Mouse (Mus musculus) heart, postnatal 0 days (tissue): Measurements from ENCODE around the gene Rbbp9. TPM values are rescaled to one million over a fixed set of nuclear protein-coding genes. Genes with fewer than 3 reads are reported as not detected.

Experiments
- ATAC-seq: fragments of 200-750 bp; cut with Nextera tagmentation; 2 replicates; pipeline ENCODE4 v1.8.0; 2017; ENCODE audit warnings: low read depth, moderate number of reproducible peaks, moderate library complexity; ENCODE audit not compliant: insufficient read depth
- DNase-seq: peaks from one replicate; pipeline ENCODE4 v3.0.0-alpha.2; 2016; ENCODE audit warnings: low spot score
- H3K27ac ChIP-seq: fragments of 300-500 bp; sonication (generic); 2 replicates; pipeline ENCODE4 v1.5.1; 2014; ENCODE audit warnings: low read depth, mild to moderate bottlenecking
- H3K27me3 ChIP-seq: fragments of 300-500 bp; sonication (generic); 2 replicates; pipeline ENCODE4 v1.6.1; 2014; ENCODE audit warnings: low read length, mixed read lengths; ENCODE audit not compliant: control insufficient read depth, insufficient read depth
- H3K36me3 ChIP-seq: fragments of 300-500 bp; sonication (generic); replicated peaks from 2 replicates; pipeline ENCODE4 v1.6.1; 2014; ENCODE audit warnings: low read length, mixed read lengths; ENCODE audit not compliant: control insufficient read depth, insufficient read depth
- H3K4me1 ChIP-seq: fragments of 300-500 bp; sonication (generic); 2 replicates; pipeline ENCODE4 v1.6.1; 2014; ENCODE audit warnings: antibody characterized with exemption; ENCODE audit not compliant: control insufficient read depth, insufficient read depth
- H3K4me2 ChIP-seq: fragments of 300-500 bp; sonication (generic); 2 replicates; pipeline ENCODE4 v1.6.1; 2014; ENCODE audit warnings: low read depth, mild to moderate bottlenecking, low read length, moderate library complexity
- H3K4me3 ChIP-seq: fragments of 300-500 bp; sonication (generic); 2 replicates; pipeline ENCODE4 v1.5.1; 2014; ENCODE audit warnings: low read depth, low read length
- H3K9ac ChIP-seq: fragments of 300-500 bp; sonication (generic); replicated peaks from 2 replicates; pipeline ENCODE4 v1.6.1; 2014; ENCODE audit warnings: low read depth, low read length, mixed read lengths
- H3K9me3 ChIP-seq: fragments of 300-500 bp; sonication (generic); replicated peaks from 2 replicates; pipeline ENCODE4 v1.6.1; 2016; ENCODE audit warnings: low read length; ENCODE audit not compliant: control insufficient read depth
- CTCF ChIP-seq: IDR thresholded peaks from 2 replicates; pipeline ENCODE4 v1.5.1; 2016; ENCODE audit warnings: antibody characterized with exemption, control low read depth, low read depth
- EP300 ChIP-seq: IDR thresholded peaks from 2 replicates; pipeline ENCODE4 v1.6.1; 2016; ENCODE audit warnings: antibody characterized with exemption, low read depth
- WGBS: fragments of 180-500 bp; shearing (Covaris S2); extraction: QIAGEN DNeasy Blood & Tissue Kit; methylation state at CpG from one replicate; pipeline ENCODE4 v1.1.7; 2014; 5-methylcytosine and 5-hydroxymethylcytosine counted together
- polyA plus RNA-seq: library from polyadenylated mRNA; unstranded; fragments of >200 nt; fragmentation: Nextera tagmentation; extraction: Ambion mirVana; gene quantifications from 2 replicates; pipeline ENCODE4 v1.2.1, GENCODE M21; 2015
- total RNA-seq: library from RNA; depleted of rRNA; stranded (reverse); fragments of >200 nt; gene quantifications from 2 replicates; pipeline ENCODE4 v1.2.3, GENCODE M21; 2014; ENCODE audit warnings: low replicate concordance

Rbbp9 gene
- total and polyA plus RNA-seq, 2 experiments from 2014 or later, result 18.4 to 25.5 TPM

GRCm38 (mm10) chr2:144545481-144545880 lies 5.2 kb downstream of the Rbbp9 start:
- peak overlapping the region; percentile 90 for H3K27ac ChIP-seq
- ATAC-seq, result no peak
- H3K36me3 ChIP-seq, result peaks cover 16% of the 10 kb centered on the region

DNA sequence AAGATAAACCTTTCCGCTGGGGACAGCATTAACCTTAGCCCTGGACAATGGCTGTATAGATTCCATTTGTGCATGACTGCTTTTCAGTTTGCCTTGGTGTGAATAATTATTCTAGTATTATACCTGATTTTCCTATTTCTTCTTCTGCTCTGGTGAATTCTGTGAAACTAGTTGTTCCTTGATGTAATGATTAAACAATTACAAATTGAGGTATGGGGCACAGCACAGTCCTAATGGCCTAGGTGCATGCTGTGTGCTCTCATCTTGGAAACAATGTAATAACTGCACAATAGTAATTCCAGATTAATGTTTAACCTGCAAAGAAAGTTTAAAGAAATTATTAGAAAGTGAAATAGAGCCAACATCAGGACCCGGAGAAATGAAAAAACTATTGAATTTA lies 5.6 kb downstream of the Rbbp9 start:
- 46% methylated on average over 2 of the region's 2 CpGs for WGBS

More at GRCm38 (mm10) chr2:144545481-144545880, 5.2 kb downstream of the Rbbp9 start:
- Histone ChIP-seq H3K9ac (no peak overlapping the region), H3K4me1 (peaks cover 23% of the 10 kb centered on the region; the same call in 1 of the 2 replicates), H3K4me2 (no peak overlapping the region), H3K27me3 (no peaks in the 10 kb centered on the region), H3K9me3 (no peaks in the 10 kb centered on the region), H3K4me3 (no peak overlapping the region)
- 13% methylated on average over 1 of the region's 1 CpGs for WGBS
- TF ChIP-seq CTCF (no peak), EP300 (no peak)
- DNase-seq, result no peak

GRCm38 (mm10) chr2:144544630-144545029 lies 6.0 kb downstream of the Rbbp9 start:
- Histone ChIP-seq H3K9ac (no peak overlapping the region), H3K27ac (peak overlapping the region; percentile 90)
- peak; percentile 84 for ATAC-seq

More for the DNA sequence above, 5.6 kb downstream of the Rbbp9 start:
- DNase-seq, result no peak
- Histone ChIP-seq H3K27ac (peak overlapping the region; percentile 90), H3K9ac (no peak overlapping the region), H3K4me3 (no peak overlapping the region), H3K4me1 (peaks cover 23% of the 10 kb centered on the region; the same call in 1 of the 2 replicates), H3K36me3 (peaks cover 20% of the 10 kb centered on the region), H3K27me3 (no peaks in the 10 kb centered on the region), H3K9me3 (no peaks in the 10 kb centered on the region), H3K4me2 (no peak overlapping the region)
- no peak for ATAC-seq
- TF ChIP-seq EP300, result no peak
- TF ChIP-seq CTCF, result no peak

GRCm38 (mm10) chr2:144543670-144544069 lies 7.0 kb downstream of the Rbbp9 start:
- Histone ChIP-seq H3K4me1 (peaks cover 20% of the 10 kb centered on the region; the same call in 1 of the 2 replicates), H3K4me2 (no peak overlapping the region), H3K27me3 (no peaks in the 10 kb centered on the region), H3K9me3 (no peaks in the 10 kb centered on the region), H3K9ac (no peak overlapping the region), H3K4me3 (no peak overlapping the region), H3K27ac (peak overlapping the region; percentile 90), H3K36me3 (peaks cover 34% of the 10 kb centered on the region)
- no peak for TF ChIP-seq EP300
- no peak for TF ChIP-seq CTCF
- peak; percentile 77 for ATAC-seq
- 34% methylated on average over 6 of the region's 6 CpGs for WGBS
- DNase-seq, result peak; percentile 67

More at GRCm38 (mm10) chr2:144544630-144545029, 6.0 kb downstream of the Rbbp9 start:
- Histone ChIP-seq H3K4me3 (no peak overlapping the region), H3K9me3 (no peaks in the 10 kb centered on the region), H3K4me2 (no peak overlapping the region), H3K4me1 (peaks cover 20% of the 10 kb centered on the region; the same call in 1 of the 2 replicates), H3K36me3 (peaks cover 24% of the 10 kb centered on the region), H3K27me3 (no peaks in the 10 kb centered on the region)
- 24% methylated on average over 6 of the region's 6 CpGs for WGBS
- no peak for TF ChIP-seq EP300
- peak; percentile 17; the same call in 1 of the 2 replicates for TF ChIP-seq CTCF
- DNase-seq, result peak; percentile 85

DNA sequence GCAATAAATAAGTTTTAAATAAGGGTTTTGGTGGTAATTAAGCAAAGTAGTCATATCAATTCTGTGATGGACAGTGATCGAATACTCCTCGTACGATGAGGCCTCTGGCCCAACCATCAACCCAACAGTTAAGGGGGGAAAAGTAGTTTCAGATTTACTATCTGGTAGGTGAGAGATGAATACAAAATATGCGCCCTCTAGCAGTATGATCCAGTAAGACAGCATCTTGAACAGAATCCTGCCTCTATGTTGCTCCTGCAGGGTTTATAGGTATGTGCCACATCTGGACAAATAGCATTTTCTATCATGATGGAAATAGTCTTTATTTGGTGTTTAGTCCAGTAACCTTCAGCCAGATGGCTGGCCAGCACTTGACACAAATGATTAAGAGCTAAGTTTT lies 9.4 kb downstream of the Rbbp9 start:
- TF ChIP-seq CTCF, result no peak; the same call in 1 of the 2 replicates
- TF ChIP-seq EP300, result no peak
- no peak for ATAC-seq
- no peak for DNase-seq
- Histone ChIP-seq H3K9ac (no peak overlapping the region), H3K4me3 (no peak overlapping the region), H3K4me1 (peaks cover 20% of the 10 kb centered on the region; the same call in 1 of the 2 replicates), H3K4me2 (no peak overlapping the region), H3K9me3 (no peaks in the 10 kb centered on the region), H3K36me3 (peaks cover 55% of the 10 kb centered on the region), H3K27ac (no peak overlapping the region), H3K27me3 (no peaks in the 10 kb centered on the region)
- 88% methylated on average over 4 of the region's 4 CpGs for WGBS

DNA sequence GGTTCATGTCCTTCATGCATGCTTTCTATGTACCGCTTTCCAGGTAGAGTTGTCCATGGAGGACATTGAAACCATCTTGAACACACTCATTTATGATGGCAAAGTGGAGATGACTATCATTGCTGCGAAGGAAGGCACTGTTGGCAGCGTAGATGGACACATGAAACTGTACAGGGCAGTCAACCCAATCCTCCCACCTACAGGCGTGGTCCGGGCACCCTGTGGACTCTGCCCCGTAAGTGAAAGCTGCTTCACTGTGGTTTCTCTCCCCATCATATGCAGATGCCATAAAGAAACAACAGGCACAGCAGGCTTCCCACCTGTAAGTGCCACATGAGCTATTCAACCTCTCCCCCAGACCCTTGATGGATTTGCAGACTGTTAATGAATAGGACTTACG lies 13.5 kb downstream of the Rbbp9 start:
- no peak overlapping the region for H3K27ac ChIP-seq
- ATAC-seq (no peak), DNase-seq (no peak)
- 96% methylated on average over 7 of the region's 7 CpGs for WGBS
- no peak overlapping the region for H3K9ac ChIP-seq
- no peak overlapping the region for H3K4me3 ChIP-seq
- peaks cover 87% of the 10 kb centered on the region for H3K36me3 ChIP-seq
- H3K9me3 ChIP-seq, result no peaks in the 10 kb centered on the region
- no peak overlapping the region for H3K4me2 ChIP-seq
- no peaks in the 10 kb centered on the region for H3K4me1 ChIP-seq
- no peaks in the 10 kb centered on the region for H3K27me3 ChIP-seq
- TF ChIP-seq EP300 (no peak), CTCF (no peak)
